Mouse (Mus musculus) testis, adult 2 months (tissue): ENCODE results near the gene Olfr618. TPM values are rescaled to one million over a fixed set of nuclear protein-coding genes. Genes with fewer than 3 reads are reported as not detected.
"Not testable (repeated sequence)": the region's sequence is repeated elsewhere in the genome, so short reads cannot be mapped to it uniquely, and the experiment has no call there.

Experiments
- H3K27ac ChIP-seq: fragments of 200-500 bp; 2 replicates; pipeline ENCODE4 v1.5.1; 2012; ENCODE audit warnings: low read depth, low read length; ENCODE audit not compliant: control insufficient read depth, insufficient read depth
- H3K27me3 ChIP-seq: fragments of 200-500 bp; 2 replicates; pipeline ENCODE4 v1.6.1; 2012; ENCODE audit warnings: mild to moderate bottlenecking, low read length, moderate library complexity; ENCODE audit not compliant: control insufficient read depth, insufficient read depth
- H3K36me3 ChIP-seq: fragments of 200-500 bp; 2 replicates; pipeline ENCODE4 v1.6.1; 2012; ENCODE audit warnings: mild to moderate bottlenecking, low read length; ENCODE audit not compliant: control insufficient read depth, insufficient read depth
- H3K4me1 ChIP-seq: fragments of 200-500 bp; 2 replicates; pipeline ENCODE4 v1.6.1; 2012; ENCODE audit warnings: low read length; ENCODE audit not compliant: control insufficient read depth, insufficient read depth
- H3K4me3 ChIP-seq: fragments of 200-500 bp; 2 replicates; pipeline ENCODE4 v1.5.1; 2012; ENCODE audit warnings: low read depth, mild to moderate bottlenecking, low read length, moderate library complexity, mixed read lengths; ENCODE audit not compliant: control insufficient read depth
- CTCF ChIP-seq: fragments of 200-500 bp; IDR thresholded peaks from 2 replicates; pipeline ENCODE4 v1.5.1; 2012; ENCODE audit warnings: low read depth, mild to moderate bottlenecking, inconsistent platforms, low read length, moderate library complexity; ENCODE audit not compliant: control insufficient read depth, insufficient read depth, insufficient replicate concordance
- POLR2A ChIP-seq: fragments of 200-500 bp; IDR thresholded peaks from 2 replicates; pipeline ENCODE4 v1.6.1; 2012; ENCODE audit warnings: low read depth, mild to moderate bottlenecking, inconsistent platforms, low read length, moderate library complexity; ENCODE audit not compliant: control insufficient read depth
- polyA plus RNA-seq: library from polyadenylated mRNA; depleted of rRNA; stranded (reverse); fragments of >200 nt; gene quantifications from 2 replicates; pipeline ENCODE4 v1.2.3, GENCODE M21; 2012; rRNA removed

Gene Olfr618
- polyA plus RNA-seq, result not detected in 2 replicates

DNA sequence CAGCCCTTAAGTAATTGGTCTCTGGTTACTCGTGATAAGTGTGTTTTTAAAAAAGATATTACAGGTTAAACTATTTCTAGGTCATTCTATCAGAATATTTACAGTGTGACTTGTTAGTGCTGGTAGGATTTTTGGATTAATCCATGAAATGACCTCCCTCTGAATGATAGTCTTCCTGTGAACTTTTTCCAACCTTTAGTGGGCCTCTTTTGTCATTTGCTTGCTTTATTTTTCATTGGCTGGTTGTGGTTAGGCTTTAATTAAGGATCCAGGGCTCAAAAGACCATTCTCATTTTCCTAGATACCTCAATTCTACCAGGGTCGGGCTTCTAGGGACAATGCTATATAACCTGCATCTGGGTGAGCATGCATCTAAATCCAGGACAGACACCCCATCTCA is at the start of gene Olfr618:
TSS of gene Olfr618 (plus strand) at position 301 of the 400 bp plus-strand sequence.
- TF ChIP-seq CTCF (no peak), POLR2A (no peak)
- no peak within 1 kb of the TSS for H3K4me3 ChIP-seq
- no peaks in the 10 kb centered on the region for H3K27me3 ChIP-seq
- H3K4me1 ChIP-seq, result no peaks in the 10 kb centered on the region
- no peaks in the 10 kb centered on the region for H3K36me3 ChIP-seq
- no peak within 1 kb of the TSS for H3K27ac ChIP-seq

DNA sequence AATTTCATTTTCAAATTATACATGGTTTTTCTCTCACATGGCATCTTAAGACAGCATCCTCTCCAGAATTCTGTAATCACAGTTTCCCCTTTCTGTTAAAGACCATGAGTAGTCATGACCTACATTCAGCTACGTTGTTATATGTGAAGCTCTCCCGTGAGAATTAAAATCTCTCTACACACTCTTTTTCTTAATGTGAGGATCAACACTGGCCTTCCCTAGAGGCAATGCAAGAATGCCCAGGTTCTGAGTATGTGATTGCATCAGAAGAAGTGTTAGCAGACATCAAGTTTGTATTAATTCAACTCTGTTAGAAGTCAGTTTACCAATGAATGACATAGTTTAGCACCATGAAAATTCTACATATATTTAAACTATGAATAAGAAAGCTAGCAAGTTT is 47.3 kb upstream of the Olfr618 start, which contains the start of gene Olfr612:
TSS of gene Olfr612 (minus strand) at position 101 of the 400 bp plus-strand sequence.
- not testable (repeated sequence) for H3K27ac ChIP-seq, H3K27me3 ChIP-seq, H3K4me1 ChIP-seq, H3K36me3 ChIP-seq, H3K4me3 ChIP-seq

DNA sequence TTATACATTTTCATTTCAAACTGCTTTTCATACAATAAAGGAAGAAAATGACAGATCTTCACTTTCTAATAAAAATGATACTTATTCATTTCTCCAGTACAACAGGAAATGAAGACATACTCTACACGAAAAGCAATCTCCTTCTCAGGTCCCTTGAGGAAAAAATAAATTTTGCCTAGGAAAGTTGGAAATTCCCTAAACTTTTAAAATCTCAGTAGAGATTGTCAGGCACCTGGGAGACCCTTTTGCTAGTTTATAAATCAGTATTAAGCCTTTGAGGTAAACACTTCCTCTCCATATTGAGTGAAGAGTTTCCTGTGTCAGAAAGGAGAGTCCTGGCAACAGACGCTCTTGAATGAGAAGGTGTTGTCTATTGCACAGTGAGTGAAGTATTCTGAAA is 42.1 kb upstream of the Olfr618 start, which contains the start of gene Olfr613:
TSS of gene Olfr613 (plus strand) at position 301 of the 400 bp plus-strand sequence.
- no peaks in the 10 kb centered on the region for H3K27me3 ChIP-seq
- H3K4me1 ChIP-seq, result no peaks in the 10 kb centered on the region
- H3K36me3 ChIP-seq, result no peaks in the 10 kb centered on the region
- H3K27ac ChIP-seq, result no peak within 1 kb of the TSS
- H3K4me3 ChIP-seq, result no peak within 1 kb of the TSS
- TF ChIP-seq CTCF, result no peak
- no peak for TF ChIP-seq POLR2A

DNA sequence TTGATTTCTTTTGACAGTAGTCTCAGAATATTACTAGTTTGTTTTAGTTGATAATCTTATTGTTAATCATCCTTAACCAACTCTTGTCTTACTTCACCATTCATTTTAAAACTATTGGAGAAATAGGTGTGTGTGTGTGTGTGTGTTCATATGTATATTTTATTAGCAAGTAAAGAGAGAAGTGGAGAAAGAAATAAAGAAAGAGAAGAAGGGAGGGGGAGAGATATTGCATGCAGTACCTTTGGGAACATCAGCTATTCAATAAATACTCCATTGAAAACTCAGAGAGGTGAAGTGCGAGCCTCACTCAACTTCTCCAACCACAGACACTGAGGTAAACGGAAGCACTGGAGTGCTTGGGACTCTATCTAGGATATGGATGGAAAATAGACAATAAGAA is 34.1 kb upstream of the Olfr618 start, which contains the start of gene Olfr615:
TSS of gene Olfr615 (plus strand) at position 301 of the 400 bp plus-strand sequence.
- H3K27me3 ChIP-seq, result no peaks in the 10 kb centered on the region
- no peaks in the 10 kb centered on the region for H3K36me3 ChIP-seq
- H3K27ac ChIP-seq, result no peak within 1 kb of the TSS
- no peak within 1 kb of the TSS for H3K4me3 ChIP-seq
- no peaks in the 10 kb centered on the region for H3K4me1 ChIP-seq
- TF ChIP-seq POLR2A (no peak), CTCF (no peak)

DNA sequence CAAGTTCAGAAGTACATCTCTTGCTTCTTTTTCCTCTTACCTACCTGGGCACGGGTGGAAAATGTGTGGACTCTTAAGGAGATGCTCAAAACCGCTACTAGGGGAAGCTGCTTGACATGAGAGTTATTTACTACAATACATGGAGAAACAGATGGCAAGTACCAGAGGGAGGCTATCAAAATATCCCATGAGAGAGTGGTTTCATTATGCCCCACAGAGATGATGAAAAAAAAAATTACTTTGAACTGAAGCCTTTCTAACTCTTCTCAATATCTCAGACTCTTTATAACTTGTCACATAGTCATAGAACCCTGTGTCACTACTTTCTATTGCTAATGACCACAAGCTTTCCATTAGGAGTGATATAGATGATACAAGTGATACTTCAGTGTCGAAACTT is 20.9 kb upstream of the Olfr618 start, which contains the start of gene Olfr616:
TSS of gene Olfr616 (minus strand) at position 101 of the 400 bp plus-strand sequence.
- no peaks in the 10 kb centered on the region for H3K27me3 ChIP-seq
- no peaks in the 10 kb centered on the region for H3K4me1 ChIP-seq
- TF ChIP-seq CTCF (no peak), POLR2A (no peak)
- H3K4me3 ChIP-seq, result no peak within 1 kb of the TSS
- H3K27ac ChIP-seq, result no peak within 1 kb of the TSS
- H3K36me3 ChIP-seq, result no peaks in the 10 kb centered on the region

DNA sequence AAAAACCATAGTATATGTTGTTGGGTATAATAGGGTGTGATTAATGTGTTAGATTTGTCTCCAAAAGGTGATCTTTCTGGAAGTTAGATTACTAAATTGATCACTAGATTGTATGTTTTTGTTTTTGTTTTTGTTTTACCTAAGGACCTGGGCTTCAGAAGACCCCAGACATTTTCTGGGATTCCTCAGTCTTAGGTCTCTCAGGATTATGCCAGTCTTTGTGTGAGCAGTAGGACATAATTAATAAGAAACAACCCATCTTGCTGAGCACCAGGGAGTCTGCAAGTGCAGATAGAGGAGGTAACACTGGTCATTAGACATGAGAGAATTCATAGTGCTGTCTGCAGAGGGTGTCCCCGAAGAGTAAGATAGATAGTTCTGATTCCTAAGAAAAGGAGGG is 17.1 kb upstream of the Olfr618 start, which contains the start of gene Olfr617:
TSS of gene Olfr617 (plus strand) at position 301 of the 400 bp plus-strand sequence.
- no peaks in the 10 kb centered on the region for H3K36me3 ChIP-seq
- H3K4me1 ChIP-seq, result no peaks in the 10 kb centered on the region
- no peaks in the 10 kb centered on the region for H3K27me3 ChIP-seq
- no peak for TF ChIP-seq POLR2A
- TF ChIP-seq CTCF, result no peak
- H3K27ac ChIP-seq, result no peak within 1 kb of the TSS
- no peak within 1 kb of the TSS for H3K4me3 ChIP-seq

DNA sequence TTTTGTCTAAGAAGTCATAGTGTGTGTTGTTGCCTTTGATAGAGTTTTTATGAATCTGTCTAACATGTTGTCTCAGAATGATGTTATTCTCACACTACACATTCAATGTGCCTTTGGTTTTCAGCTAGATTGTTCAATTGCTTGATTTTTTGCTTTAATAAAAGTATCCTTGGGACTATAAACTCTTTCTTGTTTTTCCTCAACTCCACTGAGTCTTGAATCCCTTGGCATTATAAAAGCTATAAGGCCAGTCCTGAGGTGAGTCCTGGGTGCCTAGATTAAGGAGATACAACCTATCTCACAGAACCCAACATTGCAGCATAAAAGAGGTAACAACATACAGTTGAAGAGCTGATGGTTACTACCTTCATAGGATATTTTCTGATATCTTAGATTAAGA is 10.4 kb downstream of the Olfr618 start, which contains the start of gene Olfr619:
TSS of gene Olfr619 (plus strand) at position 301 of the 400 bp plus-strand sequence.
- no peak within 1 kb of the TSS for H3K4me3 ChIP-seq
- H3K27me3 ChIP-seq, result no peaks in the 10 kb centered on the region
- no peaks in the 10 kb centered on the region for H3K36me3 ChIP-seq
- H3K4me1 ChIP-seq, result no peaks in the 10 kb centered on the region
- TF ChIP-seq CTCF (no peak), POLR2A (no peak)
- H3K27ac ChIP-seq, result no peak within 1 kb of the TSS

DNA sequence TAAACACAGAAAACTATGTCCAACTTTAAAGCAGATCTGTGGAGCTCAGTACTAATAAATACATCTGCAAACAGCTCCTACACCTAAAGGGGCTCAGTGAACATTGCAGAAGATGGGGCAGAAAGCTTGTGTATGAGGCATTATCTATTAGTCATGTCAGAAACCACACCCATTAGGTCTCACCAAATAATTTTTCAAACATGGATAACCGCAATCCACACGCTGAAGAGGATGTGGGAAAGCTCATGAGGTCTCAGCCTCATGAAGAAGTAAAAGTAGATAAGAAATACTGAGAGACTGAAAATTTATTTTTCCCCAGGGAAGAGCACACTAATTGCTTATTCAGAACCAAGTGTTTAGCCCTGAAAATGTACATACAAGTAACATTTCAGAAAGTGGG is 17.5 kb downstream of the Olfr618 start:
- no peak overlapping the region for H3K4me3 ChIP-seq
- TF ChIP-seq POLR2A (no peak), CTCF (no peak)
- H3K27me3 ChIP-seq, result no peaks in the 10 kb centered on the region
- no peak overlapping the region for H3K27ac ChIP-seq
- no peaks in the 10 kb centered on the region for H3K4me1 ChIP-seq
- no peaks in the 10 kb centered on the region for H3K36me3 ChIP-seq
